Mouse (Mus musculus): ENCODE measurements around the gene Gpr137.
"Not testable (repeated sequence)": the region's sequence is repeated elsewhere in the genome, so short reads cannot be mapped to it uniquely, and the experiment has no call there.

Gpr137 gene

GRCm38 (mm10) chr19:6899641-6900040 is 42.6 kb downstream of the Gpr137 start:
- DNase-seq, result no peak

- not testable (repeated sequence) for DNase-seq
These were observed 46.5 kb downstream of the Gpr137 start for GRCm38 (mm10) chr19:6895608-6896305.

- no peak for DNase-seq
These were observed 48.4 kb downstream of the Gpr137 start for GRCm38 (mm10) chr19:6893731-6894451.

GRCm38 (mm10) chr19:6892512-6892911 is 49.8 kb downstream of the Gpr137 start:
- peak; percentile 28 for DNase-seq

Measured in kidney, postnatal 10 days (tissue).